ENCODE assay signal across 23 mouse cellular contexts in the genomic region with DNA sequence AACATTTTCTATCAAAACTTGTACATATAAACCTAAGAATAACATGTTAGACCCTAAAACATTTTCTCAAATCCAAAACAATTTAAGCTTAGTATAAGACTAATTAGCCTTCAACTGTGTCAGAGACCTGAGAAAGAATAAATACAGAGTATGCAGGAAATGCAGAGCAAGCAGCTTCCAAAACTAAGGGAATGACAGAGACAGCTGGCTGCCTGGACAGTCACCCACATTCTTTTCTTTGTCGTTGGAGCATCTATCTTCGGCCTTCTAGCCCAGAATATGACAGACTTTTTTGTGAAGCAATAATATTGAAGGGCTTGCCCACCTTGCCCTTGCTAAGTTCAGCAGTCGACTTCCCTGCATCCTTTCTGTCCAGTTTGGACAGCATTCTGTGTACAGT. TPM values are rescaled to one million over a fixed set of nuclear protein-coding genes. Genes with fewer than 3 reads are reported as not detected.
DNase-seq lines count a peak whose midpoint lies in the region; ATAC-seq and TF ChIP-seq lines count a peak whose summit lies in the region.
"Had no signal": no experiment of that assay in that cellular context is flagged by ENCODE, and none has a peak within 500 bp of the region (broad histone marks: within the 10 kb centered on the region; RNA-seq: fewer than 3 reads in every experiment).

No protein-coding gene starts in this region.

- peak; percentile 49 for DNase-seq in midbrain, embryonic 11.5 days (ENCODE audit: low spot score, missing footprints)
- no peak for DNase-seq in gastrocnemius, postnatal 25 days
- DNase-seq in natural killer cell, adult 2 months (ENCODE audit: low spot score in 2 of 2) = no peak
- DNase-seq: adrenal gland, adult 2 months; adrenal gland, adult 8-10 months; adrenal gland, postnatal 10 days; adrenal gland, postnatal 14 days; adrenal gland, postnatal 25 days; adrenal gland, postnatal 36 days; B cell, adult 2 months; cerebellum, adult 11 months; cerebellum, adult 11-12 months; cerebellum, adult 18-20 months; cerebellum, adult 2 months had no signal

- H3K79me2 ChIP-seq in C2C12 (ENCODE audit: control insufficient read depth, insufficient read depth) = peaks cover 52% of the 10 kb centered on the region
- H3K79me2 ChIP-seq in myocyte (ENCODE audit: control insufficient read depth, insufficient read depth) = peaks cover 28% of the 10 kb centered on the region

- 85% methylated on average over 3 of the region's 3 CpGs for WGBS in midbrain, embryonic 11.5 days
- WGBS in midbrain, embryonic 13.5 days = 84% methylated on average over 3 of the region's 3 CpGs

- H3ac ChIP-seq in C2C12 (ENCODE audit: control insufficient read depth, insufficient read length, low read depth) = no peak overlapping the region
- no peak overlapping the region for H3ac ChIP-seq in myocyte (ENCODE audit: control insufficient read depth, insufficient read length)

- no peak overlapping the region for H3K4me2 ChIP-seq in midbrain, embryonic 11.5 days
- H3K4me2 ChIP-seq in midbrain, embryonic 13.5 days (replicated peaks) = no peak overlapping the region
- peak overlapping the region; percentile 37 for H3K4me2 ChIP-seq in myocyte (ENCODE audit: low read depth)

- H3K4me3 ChIP-seq in midbrain, embryonic 11.5 days (ENCODE audit: low read depth, low read length) = no peak overlapping the region
- no peak overlapping the region for H3K4me3 ChIP-seq in midbrain, embryonic 13.5 days (replicated peaks)
- H3K4me3 ChIP-seq in C2C12 (ENCODE audit: insufficient read depth, poor library complexity, severe bottlenecking) (no peak overlapping the region), myocyte (no peak overlapping the region)

- peaks cover 20% of the 10 kb centered on the region for H3K79me3 ChIP-seq in C2C12 (ENCODE audit: low read depth)

- TF ChIP-seq CTCF in C2C12 (IDR thresholded peaks at IDR 0.05; ENCODE audit: control insufficient read depth, insufficient read depth, insufficient read length) = no peak

- no peaks in the 10 kb centered on the region for H3K27me3 ChIP-seq in midbrain, embryonic 11.5 days (ENCODE audit: control insufficient read depth, insufficient read depth, low read length)
- H3K27me3 ChIP-seq in midbrain, embryonic 13.5 days = no peaks in the 10 kb centered on the region
- no peaks in the 10 kb centered on the region for H3K27me3 ChIP-seq in C2C12 (ENCODE audit: control insufficient read depth, insufficient read depth, insufficient read length)
- no peaks in the 10 kb centered on the region for H3K27me3 ChIP-seq in myocyte (ENCODE audit: control insufficient read depth, insufficient read depth, insufficient read length)
- H3K27me3 ChIP-seq: CH12.LX, Patski had no signal

- no peak for TF ChIP-seq POLR2A in myocyte (IDR thresholded peaks at IDR 0.05; ENCODE audit: insufficient read length, low read depth)

- no peaks in the 10 kb centered on the region for H3K4me1 ChIP-seq in midbrain, embryonic 11.5 days (ENCODE audit: control insufficient read depth, insufficient read depth, low read length)
- peaks cover 11% of the 10 kb centered on the region for H3K4me1 ChIP-seq in midbrain, embryonic 13.5 days (replicated peaks)

- H3K9ac ChIP-seq in midbrain, embryonic 11.5 days (ENCODE audit: low read length) = no peak overlapping the region
- H3K9ac ChIP-seq in midbrain, embryonic 13.5 days (replicated peaks) = no peak overlapping the region

- no peaks in the 10 kb centered on the region for H3K9me3 ChIP-seq in midbrain, embryonic 11.5 days (ENCODE audit: control insufficient read depth, low read length)
- H3K9me3 ChIP-seq in midbrain, embryonic 13.5 days = no peaks in the 10 kb centered on the region
- H3K9me3 ChIP-seq: G1E had no signal

- H3K36me3 ChIP-seq in midbrain, embryonic 11.5 days (ENCODE audit: control insufficient read depth, insufficient read depth, low read length) = 0 out of 2 replicates have a peak, but pooled peaks cover 4% of the 10 kb centered on the region
- peaks cover 23% of the 10 kb centered on the region for H3K36me3 ChIP-seq in midbrain, embryonic 13.5 days
- H3K36me3 ChIP-seq in C2C12 (ENCODE audit: control insufficient read depth, insufficient read depth) = peaks cover 26% of the 10 kb centered on the region
- H3K36me3 ChIP-seq in myocyte (ENCODE audit: control insufficient read depth, insufficient read depth) = no peaks in the 10 kb centered on the region

- no peak overlapping the region for H3K27ac ChIP-seq in midbrain, embryonic 11.5 days (ENCODE audit: low read depth, low read length)
- H3K27ac ChIP-seq in midbrain, embryonic 13.5 days = no peak overlapping the region

- ATAC-seq in midbrain, embryonic 11.5 days (ENCODE audit: low FRiP score) = no peak
- ATAC-seq in midbrain, embryonic 13.5 days = no peak
- ATAC-seq: activated CD4-positive, CD25-positive, alpha-beta regulatory T cell, adult 4 months; CD4-positive, CD25-positive, alpha-beta regulatory T cell, adult 4 months; Patski had no signal

TF ChIP-seq in C2C12, 6 proteins besides CTCF, POLR2A, EP300 and RAD21:
- TF ChIP-seq MYOG (IDR thresholded peaks at IDR 0.05; ENCODE audit: control insufficient read depth, extremely low read depth, insufficient read length) (no peak), CEBPB (IDR thresholded peaks at IDR 0.05; ENCODE audit: low read depth) (no peak), MYOD1 (IDR thresholded peaks at IDR 0.05; ENCODE audit: control insufficient read depth, insufficient read length, low read depth) (peak; percentile 60), MAX (IDR thresholded peaks at IDR 0.05) (no peak), USF1 (IDR thresholded peaks at IDR 0.05; ENCODE audit: low read depth) (no peak), FOSL1 (IDR thresholded peaks at IDR 0.05; ENCODE audit: insufficient read depth, low read length, poor library complexity, severe bottlenecking) (no peak)

TF ChIP-seq in myocyte, 11 proteins besides CTCF, POLR2A, EP300 and RAD21:
- no peak for TF ChIP-seq TCF12 (IDR thresholded peaks at IDR 0.05; ENCODE audit: insufficient read depth, poor library complexity, severe bottlenecking)
- no peak for TF ChIP-seq TCF3 (IDR thresholded peaks at IDR 0.05; ENCODE audit: insufficient read length, low read depth)
- TF ChIP-seq MYOG (IDR thresholded peaks at IDR 0.05; ENCODE audit: control insufficient read depth in 1 of 3, insufficient read depth in 1 of 3, insufficient read length in 2 of 3, low read depth in 2 of 3) = peak in 1 of 3 experiments; percentile 23
- no peak for TF ChIP-seq CEBPB (IDR thresholded peaks at IDR 0.05; ENCODE audit: insufficient read depth, poor library complexity, severe bottlenecking)
- peak; percentile 79 to 96 (median 90) for TF ChIP-seq MYOD1 (IDR thresholded peaks at IDR 0.05; ENCODE audit: control insufficient read depth in 1 of 3, insufficient read length in 2 of 3, low read depth in 2 of 3)

RNA-seq across cellular contexts. Expression of gene Trappc3, which starts 7.2 kb away (rescaled TPM):
- 37.1 and 38.9 TPM in 2 replicates for polyA plus RNA-seq in midbrain, embryonic 11.5 days (2014; fragmentation: Nextera tagmentation; extraction: Ambion mirVana)
- polyA plus RNA-seq in midbrain, embryonic 13.5 days (2015; fragmentation: Nextera tagmentation; extraction: Ambion mirVana) = 149 and 154 TPM in 2 replicates
- polyA plus RNA-seq in C2C12 (2012; fragmentation: generic; extraction: Trizol) (110 TPM), myocyte (2012; fragmentation: generic; extraction: Trizol) (84.1 TPM)
- 10 to 100 TPM; 18.0 to 21.0 TPM for total RNA-seq in gastrocnemius, postnatal 25 days (2021)

RNA-seq across cellular contexts. Expression of gene Map7d1, which starts 13.1 kb away (rescaled TPM):
- polyA plus RNA-seq in midbrain, embryonic 11.5 days (2014; fragmentation: Nextera tagmentation; extraction: Ambion mirVana) = 61.8 and 68.7 TPM in 2 replicates
- polyA plus RNA-seq in midbrain, embryonic 13.5 days (2015; fragmentation: Nextera tagmentation; extraction: Ambion mirVana) = 64.1 and 89.5 TPM in 2 replicates
- polyA plus RNA-seq in C2C12 (2012; fragmentation: generic; extraction: Trizol) = 130 TPM
- 236 TPM for polyA plus RNA-seq in myocyte (2012; fragmentation: generic; extraction: Trizol)
- 100 to 1,000 TPM; 166 to 187 TPM for total RNA-seq in gastrocnemius, postnatal 25 days (2021)

RNA-seq across cellular contexts. Expression of gene Col8a2, which starts 17.3 kb away (rescaled TPM):
- polyA plus RNA-seq in midbrain, embryonic 11.5 days (2014; fragmentation: Nextera tagmentation; extraction: Ambion mirVana) = 9.1 and 9.5 TPM in 2 replicates
- polyA plus RNA-seq in midbrain, embryonic 13.5 days (2015; fragmentation: Nextera tagmentation; extraction: Ambion mirVana) = 1.0 and 1.5 TPM in 2 replicates
- polyA plus RNA-seq in C2C12 (2012; fragmentation: generic; extraction: Trizol) = 0.62 TPM
- 0.06 TPM for polyA plus RNA-seq in myocyte (2012; fragmentation: generic; extraction: Trizol)
- total RNA-seq in gastrocnemius, postnatal 25 days (2021) = 1 to 10 TPM in 1 of 2 experiments, under 1 TPM in 1; 0.96 to 3.9 TPM
- total RNA-seq: CH12.LX, MEL had no signal
- polyA plus RNA-seq: activated CD4-positive, CD25-positive, alpha-beta regulatory T cell, adult 4 months; CD4-positive, CD25-positive, alpha-beta regulatory T cell, adult 4 months; G1E had no signal

RNA-seq across cellular contexts. Expression of gene Adprhl2, which starts 52.2 kb away (rescaled TPM):
- polyA plus RNA-seq in midbrain, embryonic 11.5 days (2014; fragmentation: Nextera tagmentation; extraction: Ambion mirVana) = 36.4 and 45.0 TPM in 2 replicates
- 78.9 and 81.8 TPM in 2 replicates for polyA plus RNA-seq in midbrain, embryonic 13.5 days (2015; fragmentation: Nextera tagmentation; extraction: Ambion mirVana)
- polyA plus RNA-seq in C2C12 (2012; fragmentation: generic; extraction: Trizol) (46.2 TPM), myocyte (2012; fragmentation: generic; extraction: Trizol) (31.5 TPM)
- 1 to 10 TPM; 7.4 to 8.4 TPM for total RNA-seq in gastrocnemius, postnatal 25 days (2021)

RNA-seq across cellular contexts. Expression of gene Tekt2, which starts 56.2 kb away (rescaled TPM):
- 1.8 and 2.2 TPM in 2 replicates for polyA plus RNA-seq in midbrain, embryonic 11.5 days (2014; fragmentation: Nextera tagmentation; extraction: Ambion mirVana)
- 6.9 and 8.9 TPM in 2 replicates for polyA plus RNA-seq in midbrain, embryonic 13.5 days (2015; fragmentation: Nextera tagmentation; extraction: Ambion mirVana)
- polyA plus RNA-seq in C2C12 (2012; fragmentation: generic; extraction: Trizol) = 0.40 TPM
- polyA plus RNA-seq in myocyte (2012; fragmentation: generic; extraction: Trizol) = 0.49 TPM
- under 1 TPM; 0.31 to 0.88 TPM for total RNA-seq in gastrocnemius, postnatal 25 days (2021)
- total RNA-seq: MEL had no signal
- polyA plus RNA-seq: CD4-positive, CD25-positive, alpha-beta regulatory T cell, adult 4 months; G1E had no signal
